Mouse (Mus musculus): ENCODE data around the gene Tinagl1. TPM values are rescaled to one million over a fixed set of nuclear protein-coding genes. Genes with fewer than 3 reads are reported as not detected.
A peak's percentile ranks its signal among the peaks of the same experiment; 100 is the strongest.

Tinagl1 gene
- total and polyA plus RNA-seq, 3 experiments: 56.4 to 68.6 (median 61.9) TPM

GRCm38 (mm10) chr4:130192266-130192665 is 17.3 kb upstream of the Tinagl1 start:
- WGBS: 32% methylated on average over 9 of the region's 9 CpGs
- H3K27me3 ChIP-seq (ENCODE audit: control insufficient read depth, insufficient read depth, low read length): no peaks in the 10 kb centered on the region; the same call in 1 of the 2 replicates
- no peak overlapping the region for H3K9ac ChIP-seq (ENCODE audit: low read depth, low read length)
- no peak overlapping the region for H3K4me3 ChIP-seq
- TF ChIP-seq EP300 (IDR thresholded peaks at IDR 0.05; ENCODE audit: insufficient read depth, low read depth, low read length): no peak
- no peak for TF ChIP-seq POLR2A (IDR thresholded peaks at IDR 0.05; ENCODE audit: insufficient read depth, low read depth, low read length)
- no peak for TF ChIP-seq CTCF (IDR thresholded peaks at IDR 0.05)
- no peaks in the 10 kb centered on the region; the same call in 1 of the 2 replicates for H3K4me1 ChIP-seq (ENCODE audit: control insufficient read depth, insufficient read depth, low read length)
- H3K27ac ChIP-seq: no peak overlapping the region
- H3K36me3 ChIP-seq (ENCODE audit: control insufficient read depth, insufficient read depth, low read length): no peaks in the 10 kb centered on the region
- no peaks in the 10 kb centered on the region for H3K79me2 ChIP-seq (replicated peaks; ENCODE audit: control insufficient read depth, insufficient read depth, low read length)
- intact Hi-C loops (cut with DNase I): no loop called here
- no peak for DNase-seq

DNA sequence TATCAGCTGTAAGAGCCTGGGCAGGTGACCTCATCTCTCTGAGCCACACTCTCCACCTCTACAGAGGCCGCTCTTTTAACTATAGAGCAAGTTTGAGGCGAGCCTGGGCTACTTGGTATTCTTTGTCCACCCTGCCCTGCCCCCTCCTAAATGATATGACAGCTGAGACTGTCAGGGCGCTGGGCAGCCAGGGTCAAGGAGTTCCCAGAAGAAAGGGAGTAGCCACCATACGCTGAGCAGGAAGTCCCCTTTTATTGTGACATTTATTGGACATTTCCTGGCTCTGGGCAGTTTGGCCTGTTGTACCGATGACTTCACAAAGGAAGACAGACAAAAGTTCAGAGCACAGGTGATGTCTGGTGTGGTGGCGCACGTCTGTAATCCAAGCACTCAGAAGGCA is 14.7 kb upstream of the Tinagl1 start:
- Histone ChIP-seq H3K27me3 (ENCODE audit: control insufficient read depth, insufficient read depth, low read length) (no peaks in the 10 kb centered on the region), H3K4me1 (ENCODE audit: control insufficient read depth, insufficient read depth, low read length) (no peaks in the 10 kb centered on the region; the same call in 1 of the 2 replicates), H3K9ac (ENCODE audit: low read depth, low read length) (no peak overlapping the region), H3K79me2 (replicated peaks; ENCODE audit: control insufficient read depth, insufficient read depth, low read length) (no peaks in the 10 kb centered on the region), H3K4me3 (no peak overlapping the region), H3K27ac (no peak overlapping the region), H3K36me3 (ENCODE audit: control insufficient read depth, insufficient read depth, low read length) (no peaks in the 10 kb centered on the region)
- DNase-seq: no peak
- TF ChIP-seq CTCF (IDR thresholded peaks at IDR 0.05) (no peak), POLR2A (IDR thresholded peaks at IDR 0.05; ENCODE audit: insufficient read depth, low read depth, low read length) (no peak), EP300 (IDR thresholded peaks at IDR 0.05; ENCODE audit: insufficient read depth, low read depth, low read length) (peak; percentile 49; the same call in 1 of the 2 replicates)
- WGBS: 41% methylated on average over 7 of the region's 7 CpGs
- intact Hi-C loops (cut with DNase I): loop anchor here (1.0 to 2.0 kb wide), 3 partner anchors 51 to 231 kb away; no protein-coding TSS in a partner anchor

DNA sequence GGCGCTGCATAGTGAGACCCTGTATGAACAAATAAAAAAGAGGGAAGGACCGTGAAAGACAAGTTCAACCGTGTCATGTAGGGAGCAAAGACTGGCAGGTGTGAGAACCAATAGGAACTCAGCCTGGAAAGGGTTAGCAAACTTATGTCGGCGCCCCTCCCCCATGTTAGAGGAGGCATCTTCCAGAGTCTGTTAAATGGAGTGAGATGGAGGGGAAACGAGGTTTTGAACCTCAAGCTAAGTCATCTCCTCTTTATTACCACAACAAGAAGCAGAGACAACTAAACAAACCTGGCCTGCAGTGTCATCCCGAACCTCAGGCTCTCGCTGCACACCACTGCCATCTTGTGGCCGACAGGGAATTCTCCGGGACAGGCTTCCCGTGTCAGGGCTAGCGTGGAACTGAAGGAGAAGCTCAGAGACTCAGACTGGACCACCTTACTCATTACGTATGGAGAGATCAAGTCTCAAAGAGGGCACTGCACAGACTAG is 13.9 kb upstream of the Tinagl1 start:
- no peaks in the 10 kb centered on the region for H3K36me3 ChIP-seq (ENCODE audit: control insufficient read depth, insufficient read depth, low read length)
- peak; percentile 83 to 87 for DNase-seq
- WGBS: 2% methylated on average over 13 of the region's 13 CpGs
- TF ChIP-seq POLR2A (IDR thresholded peaks at IDR 0.05; ENCODE audit: insufficient read depth, low read depth, low read length): no peak
- TF ChIP-seq EP300 (IDR thresholded peaks at IDR 0.05; ENCODE audit: insufficient read depth, low read depth, low read length): peak; percentile 99
- no peak overlapping the region for H3K27ac ChIP-seq
- H3K79me2 ChIP-seq (replicated peaks; ENCODE audit: control insufficient read depth, insufficient read depth, low read length): no peaks in the 10 kb centered on the region
- H3K27me3 ChIP-seq (ENCODE audit: control insufficient read depth, insufficient read depth, low read length): no peaks in the 10 kb centered on the region
- H3K9ac ChIP-seq (ENCODE audit: low read depth, low read length): no peak overlapping the region
- no peaks in the 10 kb centered on the region; the same call in 1 of the 2 replicates for H3K4me1 ChIP-seq (ENCODE audit: control insufficient read depth, insufficient read depth, low read length)
- intact Hi-C loops (cut with DNase I): loop anchor here (1.0 to 2.0 kb wide), 3 partner anchors 51 to 230 kb away; no protein-coding TSS in a partner anchor
- H3K4me3 ChIP-seq: no peak overlapping the region

GRCm38 (mm10) chr4:130186891-130187290 is 12.0 kb upstream of the Tinagl1 start:
- no peak for DNase-seq
- H3K4me1 ChIP-seq (ENCODE audit: control insufficient read depth, insufficient read depth, low read length): peaks cover 2% of the 10 kb centered on the region
- H3K79me2 ChIP-seq (replicated peaks; ENCODE audit: control insufficient read depth, insufficient read depth, low read length): no peaks in the 10 kb centered on the region
- H3K27ac ChIP-seq: no peak overlapping the region
- no peaks in the 10 kb centered on the region for H3K36me3 ChIP-seq (ENCODE audit: control insufficient read depth, insufficient read depth, low read length)
- no peaks in the 10 kb centered on the region for H3K27me3 ChIP-seq (ENCODE audit: control insufficient read depth, insufficient read depth, low read length)
- WGBS: 46% methylated on average over 12 of the region's 12 CpGs
- intact Hi-C loops (cut with DNase I): no loop called here
- no peak overlapping the region for H3K4me3 ChIP-seq
- no peak overlapping the region for H3K9ac ChIP-seq (ENCODE audit: low read depth, low read length)
- TF ChIP-seq EP300 (IDR thresholded peaks at IDR 0.05; ENCODE audit: insufficient read depth, low read depth, low read length) (no peak), POLR2A (IDR thresholded peaks at IDR 0.05; ENCODE audit: insufficient read depth, low read depth, low read length) (no peak), CTCF (IDR thresholded peaks at IDR 0.05) (no peak)

GRCm38 (mm10) chr4:130186450-130186849 is 11.5 kb upstream of the Tinagl1 start:
- H3K27ac ChIP-seq: no peak overlapping the region
- H3K27me3 ChIP-seq (ENCODE audit: control insufficient read depth, insufficient read depth, low read length): no peaks in the 10 kb centered on the region
- no peak overlapping the region for H3K4me3 ChIP-seq
- intact Hi-C loops (cut with DNase I): no loop called here
- no peak for DNase-seq
- H3K79me2 ChIP-seq (replicated peaks; ENCODE audit: control insufficient read depth, insufficient read depth, low read length): no peaks in the 10 kb centered on the region
- H3K36me3 ChIP-seq (ENCODE audit: control insufficient read depth, insufficient read depth, low read length): no peaks in the 10 kb centered on the region
- H3K4me1 ChIP-seq (ENCODE audit: control insufficient read depth, insufficient read depth, low read length): peaks cover 5% of the 10 kb centered on the region
- H3K9ac ChIP-seq (ENCODE audit: low read depth, low read length): no peak overlapping the region
- TF ChIP-seq EP300 (IDR thresholded peaks at IDR 0.05; ENCODE audit: insufficient read depth, low read depth, low read length): no peak
- no peak for TF ChIP-seq CTCF (IDR thresholded peaks at IDR 0.05)
- no peak for TF ChIP-seq POLR2A (IDR thresholded peaks at IDR 0.05; ENCODE audit: insufficient read depth, low read depth, low read length)
- 83% methylated on average over 9 of the region's 9 CpGs for WGBS

- TF ChIP-seq CTCF (IDR thresholded peaks at IDR 0.05) (no peak), POLR2A (IDR thresholded peaks at IDR 0.05; ENCODE audit: insufficient read depth, low read depth, low read length) (no peak), EP300 (IDR thresholded peaks at IDR 0.05; ENCODE audit: insufficient read depth, low read depth, low read length) (no peak)
- Histone ChIP-seq H3K4me1 (ENCODE audit: control insufficient read depth, insufficient read depth, low read length) (peaks cover 6% of the 10 kb centered on the region), H3K9ac (ENCODE audit: low read depth, low read length) (no peak overlapping the region), H3K36me3 (ENCODE audit: control insufficient read depth, insufficient read depth, low read length) (no peaks in the 10 kb centered on the region), H3K79me2 (replicated peaks; ENCODE audit: control insufficient read depth, insufficient read depth, low read length) (no peaks in the 10 kb centered on the region), H3K27me3 (ENCODE audit: control insufficient read depth, insufficient read depth, low read length) (no peaks in the 10 kb centered on the region), H3K4me3 (no peak overlapping the region), H3K27ac (no peak overlapping the region)
- 80% methylated on average over 5 of the region's 5 CpGs for WGBS
- no peak for DNase-seq
- intact Hi-C loops (cut with DNase I): no loop called here
Measured at GRCm38 (mm10) chr4:130183879-130184278, 9.0 kb upstream of the Tinagl1 start.
